Mouse (Mus musculus): ENCODE results near the gene Dmrtc2. TPM values are rescaled to one million over a fixed set of nuclear protein-coding genes. Genes with fewer than 3 reads are reported as not detected.
"Not testable (repeated sequence)": the region's sequence is repeated elsewhere in the genome, so short reads cannot be mapped to it uniquely, and the experiment has no call there.

The Dmrtc2 gene
- not detected in 2 replicates for polyA plus RNA-seq (2012; ENCODE audit: insufficient read depth, low replicate concordance)

DNA sequence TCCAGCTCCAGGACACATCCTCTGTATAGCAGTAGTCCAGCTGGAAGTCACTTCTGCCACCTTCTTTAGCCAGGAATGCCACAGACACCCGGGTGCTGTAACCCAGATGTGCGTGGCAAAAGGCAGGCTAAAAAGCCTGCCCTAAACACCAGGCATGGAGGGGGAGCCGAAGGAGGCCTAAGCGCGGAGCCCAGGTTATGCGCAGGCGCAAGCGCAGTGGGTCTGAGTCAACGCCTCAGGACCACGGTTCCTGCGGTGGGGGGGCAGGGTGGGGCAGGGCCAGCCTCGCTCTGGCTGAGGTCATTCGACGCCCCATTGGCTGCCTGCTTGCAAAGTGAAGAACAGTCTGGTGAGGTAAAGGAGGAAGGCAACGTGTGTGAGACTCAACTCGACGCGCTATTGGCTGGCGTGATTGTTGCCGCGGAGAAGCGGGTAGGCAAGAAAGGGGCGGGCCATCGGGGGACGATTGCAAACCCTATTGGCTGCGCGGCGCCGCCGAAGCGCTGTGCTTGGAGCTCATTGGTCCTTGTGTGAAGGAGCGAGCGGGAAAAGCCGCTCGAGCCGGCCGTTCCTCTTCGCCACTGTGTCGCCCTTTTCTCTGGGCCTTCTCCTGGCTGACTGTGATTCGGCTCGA is at the start of gene Dmrtc2, which contains the start of gene Lypd4:
TSS of gene Dmrtc2 (plus strand) at position 526 of the 634 bp plus-strand sequence.
TSS of gene Lypd4 (minus strand) at position 410 of the 634 bp plus-strand sequence.
- Histone ChIP-seq H3K4me3 (replicated peaks) (no peak within 1 kb of the TSS), H3K27me3 (replicated peaks) (peaks cover 61% of the 10 kb centered on the region), H3K9me3 (peaks cover 6% of the 10 kb centered on the region), H3K36me3 (replicated peaks; ENCODE audit: low read length) (no peaks in the 10 kb centered on the region), H3K4me1 (peaks cover 24% of the 10 kb centered on the region)
- TF ChIP-seq GATA1 (IDR thresholded peaks at IDR 0.05; ENCODE audit: borderline replicate concordance, low read length) (no peak), FLI1 (IDR thresholded peaks at IDR 0.05; ENCODE audit: low read length) (no peak)

DNA sequence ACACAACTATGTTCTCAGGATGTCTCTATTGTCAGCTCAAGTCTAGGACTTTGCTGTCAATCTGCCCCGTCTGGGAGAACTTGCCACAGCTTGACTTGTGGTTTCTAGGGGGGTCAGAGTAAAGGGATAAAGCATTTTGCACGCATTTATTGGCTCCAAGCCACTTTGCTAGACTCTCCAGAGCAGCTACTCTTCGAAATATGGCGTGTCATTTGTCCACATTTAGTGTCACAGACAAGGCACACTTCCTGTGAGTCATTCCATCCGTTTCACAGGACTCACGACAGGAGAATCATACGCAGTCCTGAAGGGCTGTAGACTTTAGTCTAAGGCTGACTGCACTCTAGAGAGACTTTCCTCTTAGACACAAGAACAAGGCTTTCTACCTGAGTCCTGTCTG is 45.4 kb upstream of the Dmrtc2 start:
- Histone ChIP-seq H3K9me3 (0 out of 2 replicates have a peak, but pooled peaks cover 4% of the 10 kb centered on the region), H3K4me1 (peaks cover 59% of the 10 kb centered on the region), H3K27me3 (replicated peaks) (peaks cover 28% of the 10 kb centered on the region), H3K4me3 (replicated peaks) (peak overlapping the region; percentile 59), H3K36me3 (replicated peaks; ENCODE audit: low read length) (no peaks in the 10 kb centered on the region)
- TF ChIP-seq FLI1 (IDR thresholded peaks at IDR 0.05; ENCODE audit: low read length) (0 out of 2 replicates have a peak, but pooled peaks have one; percentile 9), GATA1 (IDR thresholded peaks at IDR 0.05; ENCODE audit: borderline replicate concordance, low read length) (no peak)

DNA sequence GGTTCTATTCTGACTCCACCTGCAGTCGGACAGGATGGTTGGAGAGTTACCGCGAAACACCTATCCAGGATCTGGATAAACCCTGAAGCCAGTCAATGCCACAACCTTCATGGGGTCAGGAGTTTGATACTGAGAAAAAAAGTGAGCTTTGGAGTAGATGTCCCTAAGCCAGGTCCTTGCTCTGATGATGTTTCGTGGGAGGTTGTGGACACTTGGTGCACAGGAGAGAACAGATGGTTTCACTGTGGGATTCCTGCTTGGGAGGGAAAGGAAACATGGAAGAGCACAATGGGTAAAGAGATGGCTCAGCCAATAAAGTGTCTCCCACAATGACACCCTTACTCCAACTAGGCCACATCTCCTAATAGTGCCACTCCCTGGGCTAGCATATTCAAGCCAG is 42.7 kb upstream of the Dmrtc2 start:
- no peak for TF ChIP-seq FLI1 (IDR thresholded peaks at IDR 0.05; ENCODE audit: low read length)
- TF ChIP-seq GATA1 (IDR thresholded peaks at IDR 0.05; ENCODE audit: borderline replicate concordance, low read length) = no peak
- Histone ChIP-seq H3K9me3 (peaks cover 12% of the 10 kb centered on the region), H3K27me3 (replicated peaks) (peaks cover 16% of the 10 kb centered on the region), H3K36me3 (replicated peaks; ENCODE audit: low read length) (no peaks in the 10 kb centered on the region), H3K4me1 (peaks cover 51% of the 10 kb centered on the region), H3K4me3 (replicated peaks) (no peak overlapping the region)

DNA sequence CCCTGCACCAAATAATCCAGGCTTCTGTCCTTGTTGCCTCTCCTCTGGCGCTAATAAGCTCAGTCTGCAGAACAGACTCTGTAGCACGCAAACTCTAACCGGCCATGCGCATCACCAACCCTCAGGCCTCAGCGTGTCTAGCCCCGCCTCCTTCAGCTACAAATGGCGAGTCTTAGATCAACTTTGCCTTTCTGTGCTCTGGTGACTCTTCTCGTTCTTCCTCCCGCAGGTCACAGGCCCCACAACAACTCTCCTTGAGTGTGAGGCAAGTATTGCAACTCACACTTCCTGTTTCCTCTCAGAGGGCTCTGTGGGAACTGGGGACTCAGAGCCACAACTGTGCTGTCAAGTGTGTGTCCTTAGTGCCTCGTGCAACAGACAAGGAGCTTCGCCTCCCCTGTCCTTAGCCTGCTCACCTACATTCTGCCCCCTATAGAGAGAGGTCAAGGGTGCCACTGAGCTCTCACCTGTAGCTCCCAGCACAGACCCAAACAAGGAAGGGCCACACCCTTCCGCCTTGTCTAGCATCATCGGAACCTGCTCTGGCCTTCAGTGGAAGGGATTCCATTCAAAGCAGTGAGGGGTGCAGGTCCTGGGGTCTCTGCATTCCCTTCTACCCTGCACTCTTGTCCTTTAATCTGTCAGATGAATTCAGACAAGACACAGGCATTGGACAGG is 31.0 kb upstream of the Dmrtc2 start:
- not testable (repeated sequence) for H3K27me3 ChIP-seq (replicated peaks); H3K4me3 ChIP-seq (replicated peaks); H3K36me3 ChIP-seq (replicated peaks; ENCODE audit: low read length); H3K9me3 ChIP-seq
- peaks cover 36% of the 10 kb centered on the region for H3K4me1 ChIP-seq

DNA sequence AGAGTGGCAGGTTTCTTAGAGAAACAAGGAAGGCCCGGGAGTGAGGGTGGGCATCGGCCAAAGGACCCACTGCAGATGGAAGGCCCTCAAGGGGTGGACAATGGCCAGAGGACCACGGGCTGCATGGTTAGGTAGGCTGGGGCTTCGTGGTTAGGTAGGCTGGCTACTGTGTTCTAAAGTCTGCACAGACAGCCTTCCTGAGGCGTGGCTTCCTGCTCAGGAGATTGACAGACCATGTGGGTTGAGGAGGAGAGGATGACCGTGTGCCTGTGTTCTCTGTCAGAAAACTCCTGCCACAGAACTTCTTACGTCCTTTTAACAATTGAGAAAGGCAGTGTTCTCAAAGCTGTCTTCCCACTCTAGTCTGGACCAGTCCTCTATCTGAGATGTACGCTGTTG is 30.4 kb upstream of the Dmrtc2 start:
- H3K4me3 ChIP-seq (replicated peaks) = peak overlapping the region; percentile 42
- no peaks in the 10 kb centered on the region for H3K36me3 ChIP-seq (replicated peaks; ENCODE audit: low read length)
- no peak for TF ChIP-seq FLI1 (IDR thresholded peaks at IDR 0.05; ENCODE audit: low read length)
- no peak for TF ChIP-seq GATA1 (IDR thresholded peaks at IDR 0.05; ENCODE audit: borderline replicate concordance, low read length)
- H3K9me3 ChIP-seq = no peaks in the 10 kb centered on the region
- peaks cover 36% of the 10 kb centered on the region for H3K4me1 ChIP-seq
- H3K27me3 ChIP-seq (replicated peaks) = no peaks in the 10 kb centered on the region

DNA sequence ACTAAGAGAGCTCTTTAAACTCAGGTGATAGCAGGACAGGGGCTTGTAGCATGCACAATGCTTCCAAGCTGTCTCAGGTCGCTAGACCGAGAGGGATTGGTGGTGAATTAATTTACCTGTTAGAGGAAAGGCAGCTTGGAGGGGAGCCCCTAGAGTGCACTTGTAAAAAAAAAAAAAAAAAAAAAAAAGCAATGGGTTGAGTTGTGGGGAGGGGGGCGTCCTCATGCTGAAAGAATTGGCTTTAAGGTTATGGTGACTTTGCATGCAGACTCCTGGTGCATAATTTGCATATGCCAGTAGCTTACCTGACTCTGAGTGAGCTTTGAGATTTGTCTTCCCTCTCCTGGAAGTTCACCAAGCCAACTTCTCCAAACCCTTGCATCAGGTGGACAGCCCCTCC is 29.5 kb upstream of the Dmrtc2 start:
- Histone ChIP-seq H3K36me3 (replicated peaks; ENCODE audit: low read length) (no peaks in the 10 kb centered on the region), H3K4me1 (peaks cover 39% of the 10 kb centered on the region)

DNA sequence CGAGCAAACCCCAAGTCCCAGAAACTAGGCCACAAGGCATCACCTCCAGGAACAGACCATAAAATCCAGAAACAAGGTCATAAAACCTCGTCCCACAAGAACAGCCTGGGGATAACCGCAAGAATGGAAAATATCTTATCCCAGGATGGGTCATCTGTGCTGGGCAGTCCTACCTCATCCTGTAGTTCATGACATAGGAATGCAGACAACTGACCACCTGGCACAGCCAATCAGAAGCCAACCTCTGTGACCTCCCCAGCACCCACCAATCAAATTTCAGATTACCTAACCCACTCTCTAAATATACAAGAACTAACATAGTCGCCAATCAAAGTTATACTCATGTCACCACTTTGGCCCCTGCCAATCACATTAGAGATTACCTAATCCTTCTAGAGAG is 28.8 kb upstream of the Dmrtc2 start:
- H3K9me3 ChIP-seq = no peaks in the 10 kb centered on the region
- no peaks in the 10 kb centered on the region for H3K27me3 ChIP-seq (replicated peaks)
- TF ChIP-seq FLI1 (IDR thresholded peaks at IDR 0.05; ENCODE audit: low read length) = no peak
- no peak for TF ChIP-seq GATA1 (IDR thresholded peaks at IDR 0.05; ENCODE audit: borderline replicate concordance, low read length)
- H3K4me1 ChIP-seq = peaks cover 45% of the 10 kb centered on the region
- H3K4me3 ChIP-seq (replicated peaks) = no peak overlapping the region
- no peaks in the 10 kb centered on the region for H3K36me3 ChIP-seq (replicated peaks; ENCODE audit: low read length)

More for the DNA sequence above, 29.5 kb upstream of the Dmrtc2 start:
- H3K27me3 ChIP-seq (replicated peaks) = no peaks in the 10 kb centered on the region
- no peaks in the 10 kb centered on the region for H3K9me3 ChIP-seq
- no peak for TF ChIP-seq FLI1 (IDR thresholded peaks at IDR 0.05; ENCODE audit: low read length)
- no peak for TF ChIP-seq GATA1 (IDR thresholded peaks at IDR 0.05; ENCODE audit: borderline replicate concordance, low read length)
- no peak overlapping the region for H3K4me3 ChIP-seq (replicated peaks)

DNA sequence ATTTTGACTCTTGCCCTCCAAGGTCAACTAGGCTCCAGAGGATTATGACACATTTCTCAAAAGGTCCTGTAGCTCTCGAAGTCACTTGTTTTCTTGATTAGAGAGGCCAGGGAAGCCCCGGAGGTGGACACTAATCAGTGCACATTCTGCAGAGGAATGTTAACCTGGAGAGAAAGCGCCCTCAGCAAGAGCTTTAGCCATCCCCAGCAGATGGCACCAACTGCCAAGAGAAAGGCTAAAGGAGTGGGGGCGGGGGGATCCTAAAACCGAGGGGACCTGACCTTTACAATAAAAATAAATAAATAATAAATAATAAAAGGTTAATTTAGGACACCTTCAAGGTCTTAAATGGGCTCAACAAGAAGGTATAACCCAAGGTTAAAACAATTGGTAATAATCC is 25.7 kb upstream of the Dmrtc2 start:
- no peaks in the 10 kb centered on the region for H3K9me3 ChIP-seq
- no peaks in the 10 kb centered on the region for H3K36me3 ChIP-seq (replicated peaks; ENCODE audit: low read length)
- H3K4me1 ChIP-seq = peaks cover 34% of the 10 kb centered on the region
- H3K4me3 ChIP-seq (replicated peaks) = no peak overlapping the region
- TF ChIP-seq GATA1 (IDR thresholded peaks at IDR 0.05; ENCODE audit: borderline replicate concordance, low read length) = no peak
- no peak for TF ChIP-seq FLI1 (IDR thresholded peaks at IDR 0.05; ENCODE audit: low read length)
- no peaks in the 10 kb centered on the region for H3K27me3 ChIP-seq (replicated peaks)

DNA sequence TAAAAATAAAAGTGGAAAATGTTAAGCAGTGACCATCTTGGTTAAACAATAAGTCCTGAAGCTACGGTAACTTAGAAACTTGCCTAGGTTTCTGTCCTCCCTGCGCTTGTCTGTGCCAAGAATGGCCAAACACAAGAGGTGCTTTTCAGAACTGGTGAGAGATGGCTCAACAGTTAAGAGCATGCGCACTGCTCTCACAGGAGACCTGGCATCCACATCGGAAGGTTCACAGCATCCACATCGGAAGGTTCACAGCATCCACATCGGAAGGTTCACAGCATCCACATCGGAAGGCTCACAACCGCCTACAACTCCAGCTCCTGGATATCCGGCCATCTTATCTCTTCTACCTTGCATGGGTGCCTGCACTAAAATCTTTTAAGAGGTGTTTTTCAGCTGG is 24.7 kb upstream of the Dmrtc2 start:
- Histone ChIP-seq H3K4me3 (replicated peaks) (no peak overlapping the region), H3K27me3 (replicated peaks) (no peaks in the 10 kb centered on the region), H3K9me3 (no peaks in the 10 kb centered on the region), H3K4me1 (peaks cover 32% of the 10 kb centered on the region), H3K36me3 (replicated peaks; ENCODE audit: low read length) (no peaks in the 10 kb centered on the region)
- no peak for TF ChIP-seq FLI1 (IDR thresholded peaks at IDR 0.05; ENCODE audit: low read length)
- no peak for TF ChIP-seq GATA1 (IDR thresholded peaks at IDR 0.05; ENCODE audit: borderline replicate concordance, low read length)

DNA sequence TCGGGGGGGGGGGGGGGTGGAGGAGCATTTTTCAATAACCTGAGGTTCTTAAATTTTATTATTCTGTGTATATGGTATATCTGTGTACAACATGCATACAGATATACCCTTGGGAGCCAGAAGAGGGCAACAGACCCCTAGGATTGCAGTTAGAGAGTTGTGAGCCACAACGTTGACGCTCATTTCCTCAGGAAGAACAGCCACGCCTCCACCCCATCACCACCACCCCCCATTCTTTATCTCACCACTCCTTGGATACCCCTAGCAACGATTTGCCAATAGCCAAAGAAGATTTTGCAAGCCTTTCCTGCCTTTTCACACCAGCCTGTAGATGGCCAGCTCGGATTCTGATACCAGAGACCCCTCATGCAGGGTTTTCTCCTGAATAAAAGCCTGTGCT is 24.1 kb upstream of the Dmrtc2 start:
- no peaks in the 10 kb centered on the region for H3K9me3 ChIP-seq
- H3K36me3 ChIP-seq (replicated peaks; ENCODE audit: low read length) = no peaks in the 10 kb centered on the region
- H3K27me3 ChIP-seq (replicated peaks) = no peaks in the 10 kb centered on the region
- TF ChIP-seq FLI1 (IDR thresholded peaks at IDR 0.05; ENCODE audit: low read length) (no peak), GATA1 (IDR thresholded peaks at IDR 0.05; ENCODE audit: borderline replicate concordance, low read length) (no peak)
- peaks cover 37% of the 10 kb centered on the region for H3K4me1 ChIP-seq
- peak overlapping the region; percentile 69 for H3K4me3 ChIP-seq (replicated peaks)

DNA sequence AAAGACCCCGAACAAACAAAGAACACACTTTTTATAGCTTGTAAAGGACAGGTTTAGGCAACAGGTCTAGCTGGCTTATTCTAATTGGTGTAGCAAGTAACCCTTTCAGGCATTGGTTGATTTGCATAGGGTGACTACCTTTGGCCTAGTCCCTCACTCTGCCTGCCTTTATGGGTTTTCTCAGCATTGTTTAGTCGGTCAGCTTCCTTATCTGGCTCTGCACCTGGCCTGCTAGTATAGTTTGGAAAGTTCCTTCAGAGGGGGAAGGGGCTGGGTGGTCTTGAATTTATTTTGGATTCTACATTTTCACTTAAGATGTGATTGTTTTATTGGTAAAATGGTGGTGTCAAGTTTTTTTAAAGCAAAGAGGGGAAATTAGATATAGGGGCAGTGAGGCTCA is 23.3 kb upstream of the Dmrtc2 start:
- not testable (repeated sequence) for H3K4me3 ChIP-seq (replicated peaks); H3K27me3 ChIP-seq (replicated peaks); H3K36me3 ChIP-seq (replicated peaks; ENCODE audit: low read length); H3K9me3 ChIP-seq
- H3K4me1 ChIP-seq = peaks cover 45% of the 10 kb centered on the region
